In the genomic region with DNA sequence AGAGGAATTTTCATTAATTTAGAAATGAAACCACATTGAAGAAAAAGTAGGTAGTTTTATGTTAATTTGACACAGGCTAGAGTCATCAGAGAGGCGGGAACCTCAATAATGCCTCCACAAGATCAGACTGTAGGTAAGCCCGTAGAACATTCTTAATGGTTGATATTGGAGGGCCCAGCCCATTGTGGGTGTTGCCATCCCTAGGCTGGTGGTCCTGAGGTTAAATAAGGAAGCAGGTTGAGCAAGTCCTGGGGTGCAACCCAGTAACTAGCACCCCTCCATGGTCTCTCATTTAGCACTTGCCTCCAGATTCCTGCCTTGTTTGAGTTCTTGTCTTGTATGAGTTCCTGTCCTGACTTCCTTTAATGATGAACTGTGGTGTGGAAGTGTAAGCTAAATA, we compare ENCODE assay signal across 8 mouse cellular contexts. TPM values are rescaled to one million over a fixed set of nuclear protein-coding genes. Genes with fewer than 3 reads are reported as not detected.
DNase-seq lines count a peak whose midpoint lies in the region; ATAC-seq and TF ChIP-seq lines count a peak whose summit lies in the region.
"Had no signal": no experiment of that assay in that cellular context is flagged by ENCODE, and none has a peak within 500 bp of the region (broad histone marks: within the 10 kb centered on the region; RNA-seq: fewer than 3 reads in every experiment).

No protein-coding gene starts in this region.

- 28% methylated on average over 2 of the region's 2 CpGs for WGBS in forebrain, embryonic 13.5 days
- WGBS in intestine, postnatal 0 days, result 37% methylated on average over 2 of the region's 2 CpGs
- WGBS in stomach, embryonic 14.5 days, result 58% methylated on average over 2 of the region's 2 CpGs

- peak overlapping the region; percentile 93 for H3K4me3 ChIP-seq in megakaryocyte, embryonic 14.5 days (replicated peaks)
- peak overlapping the region; percentile 99 for H3K4me3 ChIP-seq in forebrain, embryonic 13.5 days
- H3K4me3 ChIP-seq in intestine, postnatal 0 days (ENCODE audit: low read depth, low read length), result peak overlapping the region; percentile 70
- peak overlapping the region; percentile 72 for H3K4me3 ChIP-seq in stomach, embryonic 14.5 days (ENCODE audit: low read depth, low read length)

- peak overlapping the region; percentile 77 for H3K4me2 ChIP-seq in forebrain, embryonic 13.5 days
- H3K4me2 ChIP-seq in intestine, postnatal 0 days (replicated peaks; ENCODE audit: low read depth), result peak overlapping the region; percentile 99
- peak overlapping the region; percentile 95 for H3K4me2 ChIP-seq in stomach, embryonic 14.5 days (replicated peaks; ENCODE audit: low read depth, low read length)

- H3K4me1 ChIP-seq in megakaryocyte, embryonic 14.5 days, result peaks cover 41% of the 10 kb centered on the region
- H3K4me1 ChIP-seq in forebrain, embryonic 13.5 days, result peaks cover 78% of the 10 kb centered on the region
- no peaks in the 10 kb centered on the region for H3K4me1 ChIP-seq in intestine, postnatal 0 days (replicated peaks; ENCODE audit: control insufficient read depth, insufficient read depth, low read length)
- H3K4me1 ChIP-seq in stomach, embryonic 14.5 days (ENCODE audit: control insufficient read depth, insufficient read depth, low read length), result no peaks in the 10 kb centered on the region

- ATAC-seq in megakaryocyte, adult 5-6 weeks (ENCODE audit: poor library complexity, severe bottlenecking), result no peak
- no peak for ATAC-seq in forebrain, embryonic 13.5 days
- no peak for ATAC-seq in intestine, postnatal 0 days
- ATAC-seq in stomach, embryonic 14.5 days (ENCODE audit: insufficient number of reproducible peaks, insufficient read depth, low FRiP score, low read depth), result no peak

- H3K27me3 ChIP-seq in megakaryocyte, embryonic 14.5 days (replicated peaks), result peaks cover 26% of the 10 kb centered on the region
- H3K27me3 ChIP-seq in forebrain, embryonic 13.5 days, result no peaks in the 10 kb centered on the region
- peaks cover 18% of the 10 kb centered on the region; the same call in 1 of the 2 replicates for H3K27me3 ChIP-seq in intestine, postnatal 0 days (replicated peaks; ENCODE audit: control insufficient read depth, insufficient read depth, low read length)
- H3K27me3 ChIP-seq in stomach, embryonic 14.5 days (ENCODE audit: control insufficient read depth, insufficient read depth, low read length), result peaks cover 6% of the 10 kb centered on the region; the same call in 1 of the 2 replicates

- TF ChIP-seq CTCF in intestine, postnatal 0 days (IDR thresholded peaks at IDR 0.05; ENCODE audit: low read depth), result no peak

- DNase-seq in gastrocnemius, postnatal 14 days, result no peak
- DNase-seq in B cell, adult 2 months, result no peak
- DNase-seq: adrenal gland, adult 2 months had no signal

- H3K36me3 ChIP-seq in megakaryocyte, embryonic 14.5 days (replicated peaks; ENCODE audit: low read length), result no peaks in the 10 kb centered on the region
- H3K36me3 ChIP-seq in forebrain, embryonic 13.5 days (ENCODE audit: poor library complexity, severe bottlenecking), result no peaks in the 10 kb centered on the region
- no peaks in the 10 kb centered on the region for H3K36me3 ChIP-seq in intestine, postnatal 0 days (ENCODE audit: control insufficient read depth, insufficient read depth)
- no peaks in the 10 kb centered on the region for H3K36me3 ChIP-seq in stomach, embryonic 14.5 days (ENCODE audit: control insufficient read depth, insufficient read depth, low read length)

- H3K9me3 ChIP-seq in megakaryocyte, embryonic 14.5 days, result no peaks in the 10 kb centered on the region
- H3K9me3 ChIP-seq in forebrain, embryonic 13.5 days (replicated peaks), result no peaks in the 10 kb centered on the region
- H3K9me3 ChIP-seq in intestine, postnatal 0 days (ENCODE audit: control insufficient read depth), result no peaks in the 10 kb centered on the region
- H3K9me3 ChIP-seq in stomach, embryonic 14.5 days (ENCODE audit: control insufficient read depth, low read depth, low read length), result no peaks in the 10 kb centered on the region

- H3K9ac ChIP-seq in forebrain, embryonic 13.5 days, result peak overlapping the region; percentile 99
- no peak overlapping the region for H3K9ac ChIP-seq in intestine, postnatal 0 days (ENCODE audit: low read depth, low read length)
- no peak overlapping the region for H3K9ac ChIP-seq in stomach, embryonic 14.5 days (replicated peaks; ENCODE audit: low read depth, low read length)

- H3K27ac ChIP-seq in forebrain, embryonic 13.5 days, result peak overlapping the region; percentile 99
- H3K27ac ChIP-seq in intestine, postnatal 0 days (ENCODE audit: low read depth, low read length), result no peak overlapping the region
- H3K27ac ChIP-seq in stomach, embryonic 14.5 days (ENCODE audit: low read length), result no peak overlapping the region

- intact Hi-C loops in gastrocnemius, postnatal 14 days (cut with DNase I; ENCODE audit: low total_unique reads), result no loop called here

RNA-seq across cellular contexts. Expression of a gene that starts 1.5 kb away (rescaled TPM):
- polyA plus RNA-seq in megakaryocyte, embryonic 14.5 days (2012; ENCODE audit: insufficient read depth, low replicate concordance), result 3.8 and 5.6 TPM in 2 replicates
- total RNA-seq in megakaryocyte, adult 5-6 weeks (2015), result 5.0 and 8.2 TPM in 2 replicates
- total RNA-seq in megakaryocyte, adult 5-6 weeks (2017), result 3.0 and 3.5 TPM in 2 replicates
- polyA plus RNA-seq in forebrain, embryonic 13.5 days (2015; fragmentation: Nextera tagmentation; extraction: Ambion mirVana), result 11.4 and 14.0 TPM in 2 replicates
- polyA plus RNA-seq in intestine, postnatal 0 days (2015; fragmentation: Nextera tagmentation; extraction: Ambion mirVana), result 1.3 and 1.8 TPM in 2 replicates
- 2.4 and 2.5 TPM in 2 replicates for polyA plus RNA-seq in stomach, embryonic 14.5 days (2014; fragmentation: Nextera tagmentation; extraction: Ambion mirVana)
- under 1 TPM in 1 of 2 experiments, not detected in 1; 0.08 TPM for total RNA-seq in gastrocnemius, postnatal 14 days (2021)
